Mouse (Mus musculus) neural tube, embryonic 14.5 days (tissue): ENCODE data around the gene Max. TPM values are rescaled to one million over a fixed set of nuclear protein-coding genes. Genes with fewer than 3 reads are reported as not detected.

Experiments used
- ATAC-seq: fragments of 200-750 bp; cut with Nextera tagmentation; 2 replicates; pipeline ENCODE4 v1.8.0; 2017; ENCODE audit warnings: low read depth, mild to moderate bottlenecking, moderate TSS enrichment, moderate library complexity
- H3K27ac ChIP-seq: fragments of 300-500 bp; sonication (generic); 2 replicates; pipeline ENCODE4 v1.5.1; 2014; ENCODE audit warnings: low read depth, mild to moderate bottlenecking, control low read depth, low read length, moderate library complexity, mixed read lengths
- H3K27me3 ChIP-seq: fragments of 300-500 bp; sonication (generic); 2 replicates; pipeline ENCODE4 v1.6.1; 2014; ENCODE audit warnings: low read length; ENCODE audit not compliant: control insufficient read depth, insufficient read depth
- H3K36me3 ChIP-seq: fragments of 300-500 bp; sonication (generic); 2 replicates; pipeline ENCODE4 v1.6.1; 2014; ENCODE audit warnings: low read length, mixed read lengths; ENCODE audit not compliant: control insufficient read depth, insufficient read depth
- H3K4me1 ChIP-seq: fragments of 300-500 bp; sonication (generic); 2 replicates; pipeline ENCODE4 v1.6.1; 2014; ENCODE audit warnings: low read length; ENCODE audit not compliant: control insufficient read depth, insufficient read depth
- H3K4me2 ChIP-seq: fragments of 300-500 bp; sonication (generic); 2 replicates; pipeline ENCODE4 v1.6.1; 2014; ENCODE audit warnings: mild to moderate bottlenecking, low read depth, low read length, control low read depth
- H3K4me3 ChIP-seq: fragments of 300-500 bp; sonication (generic); 2 replicates; pipeline ENCODE4 v1.5.1; 2014; ENCODE audit warnings: low read depth, low read length, control low read depth, mixed read lengths
- H3K9ac ChIP-seq: fragments of 300-500 bp; sonication (generic); replicated peaks from 2 replicates; pipeline ENCODE4 v1.6.1; 2014; ENCODE audit warnings: low read depth, mild to moderate bottlenecking, control low read depth, low read length, mixed read lengths
- H3K9me3 ChIP-seq: fragments of 300-500 bp; sonication (generic); 2 replicates; pipeline ENCODE4 v1.6.1; 2016; ENCODE audit warnings: low read length; ENCODE audit not compliant: control insufficient read depth
- WGBS: fragments of 180-500 bp; shearing (Covaris S2); extraction: QIAGEN DNeasy Blood & Tissue Kit; methylation state at CpG from one replicate; pipeline ENCODE4 v1.1.7; 2014; 5-methylcytosine and 5-hydroxymethylcytosine counted together
- polyA plus RNA-seq: library from polyadenylated mRNA; unstranded; fragments of >200 nt; fragmentation: Nextera tagmentation; extraction: Ambion mirVana; gene quantifications from 2 replicates; pipeline ENCODE4 v1.2.1, GENCODE M21; 2014

The Max gene
- polyA plus RNA-seq, 1 experiment from 2014 or later: 64.9 TPM

GRCm38 (mm10) chr12:76898141-76898540 lies 63.9 kb downstream of the Max start:
- H3K36me3 ChIP-seq: no peaks in the 10 kb centered on the region
- no peak for ATAC-seq
- no peak overlapping the region for H3K9ac ChIP-seq
- no peaks in the 10 kb centered on the region for H3K9me3 ChIP-seq
- no peak overlapping the region for H3K4me2 ChIP-seq
- H3K4me1 ChIP-seq: no peaks in the 10 kb centered on the region
- H3K27ac ChIP-seq: no peak overlapping the region
- H3K27me3 ChIP-seq: no peaks in the 10 kb centered on the region
- no peak overlapping the region for H3K4me3 ChIP-seq

GRCm38 (mm10) chr12:76897006-76897405 lies 65.0 kb downstream of the Max start:
- Histone ChIP-seq H3K27me3 (no peaks in the 10 kb centered on the region), H3K36me3 (no peaks in the 10 kb centered on the region), H3K9ac (no peak overlapping the region), H3K4me1 (no peaks in the 10 kb centered on the region), H3K9me3 (no peaks in the 10 kb centered on the region), H3K27ac (no peak overlapping the region), H3K4me2 (no peak overlapping the region), H3K4me3 (no peak overlapping the region)
- no peak for ATAC-seq
- 85% methylated on average over 10 of the region's 10 CpGs for WGBS

GRCm38 (mm10) chr12:76896566-76896965 lies 65.4 kb downstream of the Max start:
- Histone ChIP-seq H3K27ac (no peak overlapping the region), H3K4me1 (no peaks in the 10 kb centered on the region), H3K4me2 (no peak overlapping the region), H3K9ac (no peak overlapping the region), H3K4me3 (no peak overlapping the region), H3K9me3 (no peaks in the 10 kb centered on the region), H3K27me3 (no peaks in the 10 kb centered on the region), H3K36me3 (no peaks in the 10 kb centered on the region)
- 97% methylated on average over 4 of the region's 4 CpGs for WGBS
- no peak for ATAC-seq

DNA sequence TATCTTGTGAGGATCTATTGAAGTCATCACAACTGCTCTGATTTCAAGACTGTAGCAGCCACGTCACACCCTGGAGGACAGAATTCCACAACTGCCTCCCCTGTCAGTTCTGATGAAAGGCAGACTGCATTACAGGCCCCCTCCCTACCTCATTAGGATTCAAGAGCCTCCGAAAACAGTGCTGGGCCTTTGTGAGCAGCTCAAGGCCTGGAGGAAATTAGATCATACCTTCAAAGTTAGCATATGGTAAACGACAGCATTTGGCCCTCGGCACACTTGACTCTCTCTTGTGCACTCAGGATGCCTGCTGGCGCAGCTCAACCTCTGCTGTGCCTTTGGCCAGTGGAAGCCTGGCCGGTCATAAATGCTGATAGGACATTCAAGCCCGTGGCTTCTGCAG lies 66.2 kb downstream of the Max start:
- 48% methylated on average over 7 of the region's 7 CpGs for WGBS
- ATAC-seq: no peak

DNA sequence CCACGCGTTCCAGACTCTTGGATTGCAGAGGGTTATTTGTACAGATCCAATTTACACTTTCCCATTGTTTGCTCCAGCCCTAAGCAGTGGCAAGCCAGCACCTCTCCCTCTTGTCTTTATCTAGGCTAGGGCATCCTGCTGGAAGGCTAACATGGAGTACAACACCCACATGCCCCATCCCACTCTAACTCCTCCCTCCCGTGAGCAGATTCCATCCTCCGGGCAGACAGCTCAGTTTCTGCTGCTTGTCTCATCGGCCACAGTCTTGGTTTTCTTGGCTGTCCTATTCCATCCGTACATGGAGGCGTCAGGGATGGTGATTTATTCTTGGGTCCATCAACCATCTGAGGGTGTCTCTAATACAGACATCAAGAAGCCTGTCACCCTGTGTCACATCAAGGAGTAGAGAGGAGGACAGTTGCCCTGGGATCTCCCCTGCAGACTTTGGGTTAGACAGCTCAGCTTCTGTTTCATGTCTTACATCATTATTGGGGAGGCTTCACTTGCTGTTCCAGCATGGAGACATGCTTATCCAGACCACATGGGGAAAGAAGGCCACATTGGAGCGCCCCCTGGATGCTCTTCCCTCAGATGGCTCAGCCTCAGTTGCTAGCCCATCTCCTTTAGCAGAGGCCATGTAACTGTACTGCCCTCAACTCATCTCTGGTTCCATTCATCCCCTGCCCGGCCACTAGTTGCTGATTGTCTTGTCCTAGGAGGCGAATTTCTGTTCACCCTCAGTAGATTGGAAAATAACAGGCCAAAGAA lies 67.0 kb downstream of the Max start:
- H3K36me3 ChIP-seq: no peaks in the 10 kb centered on the region
- H3K27me3 ChIP-seq: no peaks in the 10 kb centered on the region
- WGBS: 83% methylated on average over 10 of the region's 10 CpGs
- no peaks in the 10 kb centered on the region for H3K4me1 ChIP-seq
- no peak overlapping the region for H3K9ac ChIP-seq
- no peak overlapping the region for H3K4me3 ChIP-seq
- H3K27ac ChIP-seq: no peak overlapping the region
- H3K9me3 ChIP-seq: no peaks in the 10 kb centered on the region
- ATAC-seq: no peak
- no peak overlapping the region for H3K4me2 ChIP-seq

More for the DNA sequence above, 66.2 kb downstream of the Max start:
- no peak overlapping the region for H3K4me3 ChIP-seq
- no peaks in the 10 kb centered on the region for H3K4me1 ChIP-seq
- no peaks in the 10 kb centered on the region for H3K9me3 ChIP-seq
- no peaks in the 10 kb centered on the region for H3K36me3 ChIP-seq
- H3K27me3 ChIP-seq: no peaks in the 10 kb centered on the region
- no peak overlapping the region for H3K9ac ChIP-seq
- H3K27ac ChIP-seq: no peak overlapping the region
- H3K4me2 ChIP-seq: no peak overlapping the region

DNA sequence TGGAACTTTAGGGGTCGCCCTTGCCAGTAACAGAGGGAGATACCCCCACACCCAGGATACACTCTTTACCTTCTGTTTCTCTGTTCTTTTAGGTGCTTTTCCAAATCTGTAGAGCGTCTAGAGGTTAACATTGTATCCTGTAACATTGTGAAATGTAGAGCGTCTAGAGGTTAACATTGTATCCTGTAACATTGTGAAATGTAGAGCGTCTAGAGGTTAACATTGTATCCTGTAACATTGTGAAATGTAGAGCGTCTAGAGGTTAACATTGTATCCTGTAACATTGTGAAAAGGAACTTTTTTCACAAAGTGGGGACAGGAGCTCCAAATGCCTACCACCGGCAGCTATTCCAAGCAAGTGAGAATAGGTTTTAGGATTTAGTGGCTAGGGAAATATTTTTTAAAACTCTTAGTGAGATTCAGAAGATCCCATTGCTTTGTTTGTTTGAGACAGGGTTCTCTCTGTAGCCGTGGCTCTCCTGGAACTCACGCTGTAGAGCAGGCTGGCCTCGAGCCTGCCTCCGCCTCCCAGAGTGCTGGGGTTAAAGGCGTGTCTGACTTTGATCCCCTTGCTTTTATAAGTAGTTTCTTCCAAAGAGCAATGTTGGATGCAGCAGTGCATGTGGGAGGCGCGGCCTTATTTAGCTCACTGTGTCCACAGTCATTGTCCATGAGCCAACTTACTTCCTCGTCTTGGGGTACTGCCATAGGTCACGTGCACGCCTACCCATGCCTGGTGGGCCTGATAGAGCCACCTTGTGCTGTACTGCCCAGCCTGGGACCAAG lies 68.9 kb downstream of the Max start:
- Histone ChIP-seq H3K4me3 (no peak overlapping the region), H3K27me3 (no peaks in the 10 kb centered on the region), H3K4me1 (no peaks in the 10 kb centered on the region), H3K4me2 (no peak overlapping the region), H3K9me3 (no peaks in the 10 kb centered on the region), H3K27ac (no peak overlapping the region), H3K36me3 (no peaks in the 10 kb centered on the region), H3K9ac (no peak overlapping the region)
- no peak for ATAC-seq
- 89% methylated on average over 16 of the region's 16 CpGs for WGBS

DNA sequence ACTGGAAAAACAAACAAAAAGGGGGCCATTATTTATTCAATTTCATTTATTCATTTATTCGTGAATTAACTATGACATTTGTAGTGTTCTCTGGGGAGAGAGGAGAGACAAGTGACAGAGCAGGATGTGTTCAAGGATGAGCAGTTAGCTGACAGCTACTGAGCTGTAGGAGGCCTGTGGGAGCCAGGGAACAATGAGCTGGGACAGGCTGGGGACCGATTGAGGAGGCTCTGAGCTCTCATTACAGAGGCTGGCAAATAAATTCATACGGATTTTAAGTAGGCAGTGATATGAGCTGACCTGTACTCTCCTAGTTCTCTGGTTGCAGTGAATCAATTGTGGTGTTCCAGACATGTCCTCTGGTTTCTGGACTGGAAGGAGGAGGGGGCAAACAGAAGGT lies 70.8 kb downstream of the Max start:
- Histone ChIP-seq H3K36me3 (no peaks in the 10 kb centered on the region; the same call in 1 of the 2 replicates), H3K27ac (no peak overlapping the region), H3K4me2 (no peak overlapping the region), H3K4me3 (no peak overlapping the region), H3K9ac (no peak overlapping the region), H3K27me3 (no peaks in the 10 kb centered on the region), H3K9me3 (no peaks in the 10 kb centered on the region), H3K4me1 (no peaks in the 10 kb centered on the region)
- ATAC-seq: 0 out of 2 replicates have a peak, but pooled peaks have one; percentile 41
- WGBS: 57% methylated on average over 3 of the region's 3 CpGs

- Histone ChIP-seq H3K27me3 (no peaks in the 10 kb centered on the region), H3K4me3 (no peak overlapping the region), H3K4me2 (no peak overlapping the region), H3K9me3 (no peaks in the 10 kb centered on the region), H3K36me3 (no peaks in the 10 kb centered on the region; the same call in 1 of the 2 replicates), H3K4me1 (no peaks in the 10 kb centered on the region), H3K27ac (no peak overlapping the region), H3K9ac (no peak overlapping the region)
- 94% methylated on average over 11 of the region's 11 CpGs for WGBS
- ATAC-seq: no peak
Measured at GRCm38 (mm10) chr12:76889404-76890184, 72.4 kb downstream of the Max start.
